Mouse (Mus musculus) lung, embryonic 16.5 days (tissue): Measurements from ENCODE around the gene 5730596B20Rik. TPM values are rescaled to one million over a fixed set of nuclear protein-coding genes. Genes with fewer than 3 reads are reported as not detected.
A peak's percentile ranks its signal among the peaks of the same experiment; 100 is the strongest.

Experiments
- ATAC-seq: fragments of 200-750 bp; cut with Nextera tagmentation; 2 replicates; pipeline ENCODE4 v1.8.0; 2017; ENCODE audit warnings: low read depth, mild to moderate bottlenecking, moderate library complexity
- H3K27ac ChIP-seq: fragments of 300-500 bp; sonication (generic); 2 replicates; pipeline ENCODE4 v1.5.1; 2014; ENCODE audit warnings: mild to moderate bottlenecking, control low read depth, low read length
- H3K27me3 ChIP-seq: fragments of 300-500 bp; sonication (generic); 2 replicates; pipeline ENCODE4 v1.6.1; 2014; ENCODE audit warnings: low read depth, low read length, mixed read lengths; ENCODE audit not compliant: control insufficient read depth, insufficient read depth
- H3K36me3 ChIP-seq: fragments of 300-500 bp; sonication (generic); 2 replicates; pipeline ENCODE4 v1.6.1; 2014; ENCODE audit warnings: low read length; ENCODE audit not compliant: control insufficient read depth, insufficient read depth
- H3K4me1 ChIP-seq: fragments of 300-500 bp; sonication (generic); replicated peaks from 2 replicates; pipeline ENCODE4 v1.6.1; 2014; ENCODE audit warnings: low read length, mixed read lengths; ENCODE audit not compliant: control insufficient read depth, insufficient read depth
- H3K4me2 ChIP-seq: fragments of 300-500 bp; sonication (generic); 2 replicates; pipeline ENCODE4 v1.6.1; 2014; ENCODE audit warnings: low read depth, low read length, control low read depth
- H3K4me3 ChIP-seq: fragments of 300-500 bp; sonication (generic); 2 replicates; pipeline ENCODE4 v1.5.1; 2014; ENCODE audit warnings: mild to moderate bottlenecking, low read length, control low read depth
- H3K9ac ChIP-seq: fragments of 300-500 bp; sonication (generic); 2 replicates; pipeline ENCODE4 v1.6.1; 2014; ENCODE audit warnings: low read length, control low read depth
- H3K9me3 ChIP-seq: fragments of 300-500 bp; sonication (generic); 2 replicates; pipeline ENCODE4 v1.6.1; 2016; ENCODE audit warnings: low read length; ENCODE audit not compliant: control insufficient read depth
- WGBS: fragments of 180-500 bp; shearing (Covaris S2); extraction: QIAGEN DNeasy Blood & Tissue Kit; methylation state at CpG from one replicate; pipeline ENCODE4 v1.1.7; 2014; 5-methylcytosine and 5-hydroxymethylcytosine counted together
- polyA plus RNA-seq: library from polyadenylated mRNA; unstranded; fragments of >200 nt; fragmentation: Nextera tagmentation; extraction: Ambion mirVana; gene quantifications from 2 replicates; pipeline ENCODE4 v1.2.1, GENCODE M21; 2015

The 5730596B20Rik gene
- polyA plus RNA-seq, 1 experiment from 2014 or later = 2.5 TPM

GRCm38 (mm10) chr6:52166431-52167077, 10.7 kb upstream of the 5730596B20Rik start:
- 15% methylated on average over 4 of the region's 4 CpGs for WGBS
- peak overlapping the region; percentile 80 for H3K9ac ChIP-seq

GRCm38 (mm10) chr6:52167176-52167575, 10.1 kb upstream of the 5730596B20Rik start:
- peaks cover 33% of the 10 kb centered on the region for H3K27me3 ChIP-seq
- WGBS = 31% methylated on average over 1 of the region's 1 CpGs
- no peaks in the 10 kb centered on the region for H3K36me3 ChIP-seq
- peak overlapping the region; percentile 37 for H3K4me3 ChIP-seq
- peak overlapping the region; percentile 96 for H3K27ac ChIP-seq
- no peaks in the 10 kb centered on the region for H3K9me3 ChIP-seq
- ATAC-seq = no peak
- H3K4me1 ChIP-seq = peaks cover 20% of the 10 kb centered on the region
- H3K9ac ChIP-seq = peak overlapping the region; percentile 80
- peak overlapping the region; percentile 96 for H3K4me2 ChIP-seq

More at GRCm38 (mm10) chr6:52166431-52167077, 10.7 kb upstream of the 5730596B20Rik start:
- Histone ChIP-seq H3K4me3 (peak overlapping the region; percentile 37), H3K9me3 (no peaks in the 10 kb centered on the region), H3K27ac (peak overlapping the region; percentile 96), H3K36me3 (no peaks in the 10 kb centered on the region), H3K4me2 (peak overlapping the region; percentile 96), H3K4me1 (peaks cover 17% of the 10 kb centered on the region), H3K27me3 (peaks cover 29% of the 10 kb centered on the region)
- ATAC-seq = no peak

- Histone ChIP-seq H3K36me3 (no peaks in the 10 kb centered on the region), H3K4me2 (peak overlapping the region; percentile 96), H3K4me3 (peak overlapping the region; percentile 37), H3K27ac (peak overlapping the region; percentile 96), H3K9me3 (no peaks in the 10 kb centered on the region), H3K4me1 (peaks cover 25% of the 10 kb centered on the region), H3K9ac (peak overlapping the region; percentile 80), H3K27me3 (peaks cover 38% of the 10 kb centered on the region)
- no peak for ATAC-seq
- WGBS = 15% methylated on average over 14 of the region's 14 CpGs
These were observed 9.5 kb upstream of the 5730596B20Rik start for GRCm38 (mm10) chr6:52167736-52168161.

GRCm38 (mm10) chr6:52168191-52169055, 8.9 kb upstream of the 5730596B20Rik start:
- peaks cover 25% of the 10 kb centered on the region for H3K4me1 ChIP-seq
- H3K4me2 ChIP-seq = peak overlapping the region; percentile 96
- ATAC-seq = no peak
- WGBS = 5% methylated on average over 39 of the region's 42 CpGs
- peak overlapping the region; percentile 96 for H3K27ac ChIP-seq
- no peaks in the 10 kb centered on the region for H3K9me3 ChIP-seq
- H3K4me3 ChIP-seq = peak overlapping the region; percentile 37
- H3K27me3 ChIP-seq = peaks cover 38% of the 10 kb centered on the region
- H3K9ac ChIP-seq = peak overlapping the region; percentile 80
- no peaks in the 10 kb centered on the region for H3K36me3 ChIP-seq

- H3K27ac ChIP-seq = peak overlapping the region; percentile 90
- peak overlapping the region; percentile 76 for H3K9ac ChIP-seq
- peak overlapping the region; percentile 35 for H3K4me3 ChIP-seq
- peaks cover 41% of the 10 kb centered on the region for H3K27me3 ChIP-seq
- no peak for ATAC-seq
- no peaks in the 10 kb centered on the region for H3K36me3 ChIP-seq
- 17% methylated on average over 16 of the region's 16 CpGs for WGBS
- H3K4me2 ChIP-seq = peak overlapping the region; percentile 65
- H3K4me1 ChIP-seq = peaks cover 25% of the 10 kb centered on the region
- H3K9me3 ChIP-seq = no peaks in the 10 kb centered on the region
These were observed 7.7 kb upstream of the 5730596B20Rik start for GRCm38 (mm10) chr6:52169499-52170165.

- H3K9me3 ChIP-seq = no peaks in the 10 kb centered on the region
- H3K27me3 ChIP-seq = peaks cover 42% of the 10 kb centered on the region
- H3K4me2 ChIP-seq = peak overlapping the region; percentile 65
- H3K4me1 ChIP-seq = peaks cover 25% of the 10 kb centered on the region
- 6% methylated on average over 40 of the region's 40 CpGs for WGBS
- peak overlapping the region; percentile 35 for H3K4me3 ChIP-seq
- peak overlapping the region; percentile 76 for H3K9ac ChIP-seq
- peak; percentile 58 for ATAC-seq
- peak overlapping the region; percentile 90 for H3K27ac ChIP-seq
- no peaks in the 10 kb centered on the region for H3K36me3 ChIP-seq
These were observed 7.0 kb upstream of the 5730596B20Rik start for GRCm38 (mm10) chr6:52170166-52170897.

- no peak for ATAC-seq
- Histone ChIP-seq H3K27me3 (peaks cover 44% of the 10 kb centered on the region), H3K4me3 (peak overlapping the region; percentile 35), H3K4me2 (peak overlapping the region; percentile 65), H3K27ac (peak overlapping the region; percentile 90), H3K9ac (peak overlapping the region; percentile 76), H3K36me3 (no peaks in the 10 kb centered on the region), H3K9me3 (no peaks in the 10 kb centered on the region), H3K4me1 (peaks cover 25% of the 10 kb centered on the region)
- 13% methylated on average over 5 of the region's 5 CpGs for WGBS
These were observed 6.4 kb upstream of the 5730596B20Rik start for GRCm38 (mm10) chr6:52170898-52171223.

GRCm38 (mm10) chr6:52171331-52171730, 6.0 kb upstream of the 5730596B20Rik start:
- H3K9me3 ChIP-seq = no peaks in the 10 kb centered on the region
- 7% methylated on average over 4 of the region's 4 CpGs for WGBS
- H3K36me3 ChIP-seq = no peaks in the 10 kb centered on the region
- H3K27me3 ChIP-seq = peaks cover 43% of the 10 kb centered on the region
- peak overlapping the region; percentile 66; the same call in 1 of the 2 replicates for H3K4me2 ChIP-seq
- H3K27ac ChIP-seq = peak overlapping the region; percentile 90
- no peak overlapping the region for H3K4me3 ChIP-seq
- H3K9ac ChIP-seq = peak overlapping the region; percentile 65
- no peak for ATAC-seq
- H3K4me1 ChIP-seq = peaks cover 25% of the 10 kb centered on the region
